Mouse (Mus musculus): Measurements from ENCODE around the gene Gp9. TPM values are rescaled to one million over a fixed set of nuclear protein-coding genes. Genes with fewer than 3 reads are reported as not detected.

Gp9 gene
- total and polyA plus RNA-seq, 2 experiments from 2014 or later, result 0.34 TPM; not detected in 1

GRCm38 (mm10) chr6:87791826-87792225 is 14.0 kb downstream of the Gp9 start:
- 82% methylated on average over 5 of the region's 5 CpGs for WGBS
- no peak overlapping the region for H3K9ac ChIP-seq (replicated peaks; ENCODE audit: low read length)
- peaks cover 6% of the 10 kb centered on the region; the same call in 1 of the 2 replicates for H3K36me3 ChIP-seq (ENCODE audit: insufficient read depth, low read length)
- ATAC-seq (no peak), DNase-seq (ENCODE audit: low spot score) (no peak)
- TF ChIP-seq CTCF (IDR thresholded peaks at IDR 0.05; ENCODE audit: low read depth), result no peak
- no peak overlapping the region for H3K27ac ChIP-seq
- H3K4me2 ChIP-seq (ENCODE audit: low read depth, low read length), result no peak overlapping the region
- no peak overlapping the region for H3K4me3 ChIP-seq (ENCODE audit: low read length)
- H3K27me3 ChIP-seq (ENCODE audit: insufficient read depth, low read length), result no peaks in the 10 kb centered on the region
- no peaks in the 10 kb centered on the region for H3K9me3 ChIP-seq (ENCODE audit: low read length)
- no peaks in the 10 kb centered on the region; the same call in 1 of the 2 replicates for H3K4me1 ChIP-seq (ENCODE audit: insufficient read depth, low read length)

GRCm38 (mm10) chr6:87793821-87794510 is 16.1 kb downstream of the Gp9 start:
- DNase-seq (ENCODE audit: low spot score), result peak; percentile 23
- Histone ChIP-seq H3K27ac (no peak overlapping the region), H3K4me1 (ENCODE audit: insufficient read depth, low read length) (no peaks in the 10 kb centered on the region; the same call in 1 of the 2 replicates), H3K27me3 (ENCODE audit: insufficient read depth, low read length) (no peaks in the 10 kb centered on the region), H3K4me2 (ENCODE audit: low read depth, low read length) (no peak overlapping the region), H3K36me3 (ENCODE audit: insufficient read depth, low read length) (peaks cover 6% of the 10 kb centered on the region; the same call in 1 of the 2 replicates), H3K9ac (replicated peaks; ENCODE audit: low read length) (no peak overlapping the region), H3K9me3 (ENCODE audit: low read length) (no peaks in the 10 kb centered on the region), H3K4me3 (ENCODE audit: low read length) (no peak overlapping the region)
- WGBS, result 85% methylated on average over 10 of the region's 10 CpGs
- ATAC-seq, result no peak
- TF ChIP-seq CTCF (IDR thresholded peaks at IDR 0.05; ENCODE audit: low read depth), result no peak

GRCm38 (mm10) chr6:87795385-87796150 is 17.7 kb downstream of the Gp9 start:
- Histone ChIP-seq H3K36me3 (ENCODE audit: insufficient read depth, low read length) (peaks cover 6% of the 10 kb centered on the region; the same call in 1 of the 2 replicates), H3K4me3 (ENCODE audit: low read length) (no peak overlapping the region), H3K27me3 (ENCODE audit: insufficient read depth, low read length) (no peaks in the 10 kb centered on the region), H3K9me3 (ENCODE audit: low read length) (no peaks in the 10 kb centered on the region), H3K4me1 (ENCODE audit: insufficient read depth, low read length) (no peaks in the 10 kb centered on the region; the same call in 1 of the 2 replicates), H3K4me2 (ENCODE audit: low read depth, low read length) (no peak overlapping the region), H3K27ac (no peak overlapping the region), H3K9ac (replicated peaks; ENCODE audit: low read length) (no peak overlapping the region)
- DNase-seq (ENCODE audit: low spot score) (no peak), ATAC-seq (no peak)
- WGBS, result 50% methylated on average over 6 of the region's 6 CpGs
- no peak for TF ChIP-seq CTCF (IDR thresholded peaks at IDR 0.05; ENCODE audit: low read depth)

- no peak for ATAC-seq
- Histone ChIP-seq H3K27ac (no peak overlapping the region), H3K27me3 (ENCODE audit: insufficient read depth, low read length) (no peaks in the 10 kb centered on the region), H3K4me3 (ENCODE audit: low read length) (no peak overlapping the region), H3K9me3 (ENCODE audit: low read length) (no peaks in the 10 kb centered on the region), H3K4me1 (ENCODE audit: insufficient read depth, low read length) (no peaks in the 10 kb centered on the region), H3K36me3 (ENCODE audit: insufficient read depth, low read length) (peaks cover 6% of the 10 kb centered on the region; the same call in 1 of the 2 replicates), H3K4me2 (ENCODE audit: low read depth, low read length) (no peak overlapping the region), H3K9ac (replicated peaks; ENCODE audit: low read length) (no peak overlapping the region)
- TF ChIP-seq CTCF (IDR thresholded peaks at IDR 0.05; ENCODE audit: low read depth), result no peak
- DNase-seq (ENCODE audit: low spot score), result no peak
- 89% methylated on average over 6 of the region's 6 CpGs for WGBS
These were observed 18.5 kb downstream of the Gp9 start for GRCm38 (mm10) chr6:87796251-87796880.

- ATAC-seq, result no peak
- no peak overlapping the region for H3K4me3 ChIP-seq (ENCODE audit: low read length)
- no peak overlapping the region for H3K27ac ChIP-seq
- 0 out of 2 replicates have a peak, but pooled peaks cover 2% of the 10 kb centered on the region for H3K36me3 ChIP-seq (ENCODE audit: insufficient read depth, low read length)
- WGBS, result 56% methylated on average over 2 of the region's 2 CpGs
- no peaks in the 10 kb centered on the region for H3K27me3 ChIP-seq (ENCODE audit: insufficient read depth, low read length)
- DNase-seq (ENCODE audit: low spot score), result no peak
- no peaks in the 10 kb centered on the region for H3K9me3 ChIP-seq (ENCODE audit: low read length)
- H3K4me2 ChIP-seq (ENCODE audit: low read depth, low read length), result no peak overlapping the region
- TF ChIP-seq CTCF (IDR thresholded peaks at IDR 0.05; ENCODE audit: low read depth), result no peak
- no peak overlapping the region for H3K9ac ChIP-seq (replicated peaks; ENCODE audit: low read length)
- no peaks in the 10 kb centered on the region for H3K4me1 ChIP-seq (ENCODE audit: insufficient read depth, low read length)
These were observed 19.4 kb downstream of the Gp9 start for GRCm38 (mm10) chr6:87797321-87797720.

- Histone ChIP-seq H3K27ac (no peak overlapping the region), H3K4me2 (ENCODE audit: low read depth, low read length) (no peak overlapping the region), H3K4me3 (ENCODE audit: low read length) (no peak overlapping the region), H3K9me3 (ENCODE audit: low read length) (no peaks in the 10 kb centered on the region), H3K9ac (replicated peaks; ENCODE audit: low read length) (no peak overlapping the region), H3K27me3 (ENCODE audit: insufficient read depth, low read length) (no peaks in the 10 kb centered on the region), H3K4me1 (ENCODE audit: insufficient read depth, low read length) (no peaks in the 10 kb centered on the region), H3K36me3 (ENCODE audit: insufficient read depth, low read length) (no peaks in the 10 kb centered on the region)
- WGBS, result 92% methylated on average over 6 of the region's 6 CpGs
- ATAC-seq (no peak), DNase-seq (ENCODE audit: low spot score) (no peak)
- TF ChIP-seq CTCF (IDR thresholded peaks at IDR 0.05; ENCODE audit: low read depth), result no peak
These were observed 21.7 kb downstream of the Gp9 start for GRCm38 (mm10) chr6:87799576-87799975.
